Mouse (Mus musculus): ENCODE measurements around the gene Epn2. TPM values are rescaled to one million over a fixed set of nuclear protein-coding genes. Genes with fewer than 3 reads are reported as not detected.

Epn2 gene
- polyA plus RNA-seq, 1 experiment from 2014 or later, result 41.0 TPM

DNA sequence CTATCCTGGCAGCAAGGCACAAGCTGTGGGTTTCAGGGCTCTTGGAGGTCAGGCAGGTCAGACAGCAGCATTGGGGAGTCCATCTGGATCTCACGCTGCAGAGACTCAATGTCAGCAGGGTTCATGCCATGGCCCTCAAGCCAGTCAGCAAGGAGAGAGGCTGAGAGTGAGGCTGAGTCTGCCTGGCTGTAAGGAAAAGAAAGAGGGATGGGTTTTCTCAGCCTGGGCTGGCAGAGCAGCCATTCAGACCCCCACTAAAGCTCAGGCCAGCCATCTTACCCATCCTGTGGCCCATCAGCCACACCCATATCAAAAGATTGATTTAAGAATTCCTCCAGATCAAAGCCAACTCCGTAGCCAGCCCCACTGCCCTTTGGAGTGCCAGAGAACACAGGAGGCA, 90.4 kb downstream of the Epn2 start:
- no peak for DNase-seq (ENCODE audit: low spot score)

DNA sequence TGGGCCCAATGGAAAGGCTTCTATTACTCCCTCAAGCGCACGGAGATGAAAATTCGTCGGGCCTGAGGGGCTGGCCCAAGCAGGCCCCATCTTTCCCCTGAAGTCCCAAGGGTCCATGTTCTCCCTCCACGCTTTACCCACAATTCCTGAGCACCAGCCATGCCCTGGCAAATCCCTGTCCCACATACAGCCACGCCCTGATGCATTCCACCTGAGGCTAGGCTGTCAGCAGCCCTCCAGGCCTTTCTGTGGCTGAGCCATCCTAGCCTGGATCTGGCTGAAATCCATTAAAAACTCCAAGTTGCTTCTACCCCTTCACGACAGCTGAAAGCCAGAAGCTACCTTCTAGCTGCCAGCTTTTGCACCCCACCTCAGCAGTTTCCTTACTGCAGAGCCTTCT, 91.6 kb downstream of the Epn2 start:
- Histone ChIP-seq H3K4me1 (ENCODE audit: insufficient read depth, low read depth, low read length) (peaks cover 5% of the 10 kb centered on the region; the same call in 1 of the 2 replicates), H3K4me2 (replicated peaks; ENCODE audit: low read depth, low read length) (peak overlapping the region; percentile 45), H3K27me3 (replicated peaks; ENCODE audit: insufficient read depth, low read length) (no peaks in the 10 kb centered on the region), H3K36me3 (ENCODE audit: insufficient read depth, low read length) (peaks cover 26% of the 10 kb centered on the region; the same call in 1 of the 2 replicates), H3K9me3 (ENCODE audit: low read length) (no peaks in the 10 kb centered on the region), H3K27ac (ENCODE audit: low read length) (peak overlapping the region; percentile 32; the same call in 1 of the 2 replicates), H3K4me3 (ENCODE audit: low read depth, low read length) (0 out of 2 replicates have a peak overlapping the region, but pooled peaks have one; percentile 37), H3K9ac (replicated peaks; ENCODE audit: low read depth) (no peak overlapping the region)
- 80% methylated on average over 7 of the region's 7 CpGs for WGBS
- DNase-seq (ENCODE audit: low spot score) (no peak), ATAC-seq (no peak)
- TF ChIP-seq CTCF (IDR thresholded peaks at IDR 0.05), result no peak
- no peak for TF ChIP-seq EP300 (IDR thresholded peaks at IDR 0.05)

More for the DNA sequence above, 90.4 kb downstream of the Epn2 start:
- TF ChIP-seq CTCF (IDR thresholded peaks at IDR 0.05) (no peak), EP300 (IDR thresholded peaks at IDR 0.05) (no peak)
- no peaks in the 10 kb centered on the region for H3K27me3 ChIP-seq (replicated peaks; ENCODE audit: insufficient read depth, low read length)
- no peak overlapping the region for H3K4me2 ChIP-seq (replicated peaks; ENCODE audit: low read depth, low read length)
- no peak overlapping the region for H3K9ac ChIP-seq (replicated peaks; ENCODE audit: low read depth)
- H3K27ac ChIP-seq (ENCODE audit: low read length), result no peak overlapping the region
- H3K4me3 ChIP-seq (ENCODE audit: low read depth, low read length), result no peak overlapping the region
- H3K9me3 ChIP-seq (ENCODE audit: low read length), result no peaks in the 10 kb centered on the region
- peaks cover 10% of the 10 kb centered on the region; the same call in 1 of the 2 replicates for H3K4me1 ChIP-seq (ENCODE audit: insufficient read depth, low read depth, low read length)
- no peak for ATAC-seq
- peaks cover 26% of the 10 kb centered on the region; the same call in 1 of the 2 replicates for H3K36me3 ChIP-seq (ENCODE audit: insufficient read depth, low read length)
- 82% methylated on average over 2 of the region's 2 CpGs for WGBS

DNA sequence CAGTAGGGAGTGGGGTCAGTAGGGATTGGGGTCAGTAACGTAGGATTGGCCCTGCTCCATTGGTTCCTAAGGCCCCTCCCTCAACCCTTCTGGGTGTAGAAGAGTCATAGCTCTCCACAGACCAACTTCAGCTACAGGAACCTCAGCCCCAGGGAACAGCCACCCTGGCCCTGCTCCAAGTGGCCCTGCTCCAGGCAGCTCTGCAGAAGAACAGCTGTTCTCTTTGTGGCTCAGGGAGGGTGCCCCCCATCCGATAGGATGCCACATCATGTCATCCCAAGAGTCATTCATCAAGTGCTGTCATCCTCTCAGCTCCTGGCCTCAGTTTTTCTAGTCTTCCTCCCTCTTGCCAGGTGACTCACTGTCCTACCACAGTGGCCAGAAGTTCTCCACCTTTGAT, 92.1 kb downstream of the Epn2 start:
- 28% methylated on average over 2 of the region's 2 CpGs for WGBS
- DNase-seq (ENCODE audit: low spot score), result peak; percentile 81
- Histone ChIP-seq H3K4me1 (ENCODE audit: insufficient read depth, low read depth, low read length) (no peaks in the 10 kb centered on the region), H3K27me3 (replicated peaks; ENCODE audit: insufficient read depth, low read length) (no peaks in the 10 kb centered on the region), H3K9me3 (ENCODE audit: low read length) (no peaks in the 10 kb centered on the region), H3K4me3 (ENCODE audit: low read depth, low read length) (peak overlapping the region; percentile 37), H3K36me3 (ENCODE audit: insufficient read depth, low read length) (peaks cover 26% of the 10 kb centered on the region; the same call in 1 of the 2 replicates), H3K27ac (ENCODE audit: low read length) (peak overlapping the region; percentile 83), H3K9ac (replicated peaks; ENCODE audit: low read depth) (0 out of 2 replicates have a peak overlapping the region, but pooled peaks have one; percentile 5), H3K4me2 (replicated peaks; ENCODE audit: low read depth, low read length) (peak overlapping the region; percentile 45)
- TF ChIP-seq EP300 (IDR thresholded peaks at IDR 0.05), result no peak
- no peak for TF ChIP-seq CTCF (IDR thresholded peaks at IDR 0.05)
- ATAC-seq, result peak; percentile 46

DNA sequence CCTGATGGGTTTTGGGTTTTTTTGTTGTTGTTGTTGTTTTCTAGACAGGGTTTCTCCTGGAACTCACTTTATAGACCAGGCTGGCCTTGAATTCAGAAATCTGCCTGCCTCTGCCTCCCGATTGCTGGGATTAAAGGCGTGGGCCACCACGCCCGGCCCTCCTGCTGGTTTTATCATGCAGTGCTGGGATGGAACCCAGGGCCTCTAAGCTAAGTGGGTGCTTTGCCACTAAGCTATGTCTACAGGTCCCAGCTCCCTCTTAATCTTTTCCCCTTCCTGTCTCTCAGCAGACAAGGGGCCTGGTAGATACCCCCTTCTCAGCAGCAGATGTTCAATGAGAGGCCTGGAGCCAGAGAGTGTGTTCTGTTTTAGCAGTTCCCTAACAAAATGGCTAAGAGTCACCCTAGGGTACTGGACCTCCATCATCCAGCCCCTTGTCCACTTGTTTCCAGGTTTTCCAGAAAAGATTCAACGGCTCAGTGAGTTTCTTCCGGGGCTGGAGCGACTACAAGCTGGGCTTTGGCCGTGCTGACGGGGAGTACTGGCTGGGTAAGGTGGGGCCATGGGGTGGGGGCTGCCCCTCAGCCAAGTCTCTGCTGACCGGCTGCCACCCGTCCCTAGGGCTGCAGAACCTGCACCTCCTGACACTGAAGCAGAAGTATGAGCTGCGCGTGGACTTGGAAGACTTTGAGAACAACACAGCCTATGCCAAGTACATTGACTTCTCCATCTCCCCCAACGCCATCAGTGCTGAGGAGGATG, 92.8 kb downstream of the Epn2 start:
- Histone ChIP-seq H3K4me3 (ENCODE audit: low read depth, low read length) (peak overlapping the region; percentile 37), H3K27ac (ENCODE audit: low read length) (peak overlapping the region; percentile 83), H3K9ac (replicated peaks; ENCODE audit: low read depth) (peak overlapping the region; percentile 23), H3K4me2 (replicated peaks; ENCODE audit: low read depth, low read length) (peak overlapping the region; percentile 45), H3K36me3 (ENCODE audit: insufficient read depth, low read length) (peaks cover 26% of the 10 kb centered on the region; the same call in 1 of the 2 replicates), H3K27me3 (replicated peaks; ENCODE audit: insufficient read depth, low read length) (no peaks in the 10 kb centered on the region), H3K9me3 (ENCODE audit: low read length) (no peaks in the 10 kb centered on the region), H3K4me1 (ENCODE audit: insufficient read depth, low read depth, low read length) (no peaks in the 10 kb centered on the region)
- no peak for DNase-seq (ENCODE audit: low spot score)
- ATAC-seq, result 0 out of 2 replicates have a peak, but pooled peaks have one; percentile 4
- TF ChIP-seq EP300 (IDR thresholded peaks at IDR 0.05) (no peak), CTCF (IDR thresholded peaks at IDR 0.05) (no peak)
- 74% methylated on average over 14 of the region's 14 CpGs for WGBS

DNA sequence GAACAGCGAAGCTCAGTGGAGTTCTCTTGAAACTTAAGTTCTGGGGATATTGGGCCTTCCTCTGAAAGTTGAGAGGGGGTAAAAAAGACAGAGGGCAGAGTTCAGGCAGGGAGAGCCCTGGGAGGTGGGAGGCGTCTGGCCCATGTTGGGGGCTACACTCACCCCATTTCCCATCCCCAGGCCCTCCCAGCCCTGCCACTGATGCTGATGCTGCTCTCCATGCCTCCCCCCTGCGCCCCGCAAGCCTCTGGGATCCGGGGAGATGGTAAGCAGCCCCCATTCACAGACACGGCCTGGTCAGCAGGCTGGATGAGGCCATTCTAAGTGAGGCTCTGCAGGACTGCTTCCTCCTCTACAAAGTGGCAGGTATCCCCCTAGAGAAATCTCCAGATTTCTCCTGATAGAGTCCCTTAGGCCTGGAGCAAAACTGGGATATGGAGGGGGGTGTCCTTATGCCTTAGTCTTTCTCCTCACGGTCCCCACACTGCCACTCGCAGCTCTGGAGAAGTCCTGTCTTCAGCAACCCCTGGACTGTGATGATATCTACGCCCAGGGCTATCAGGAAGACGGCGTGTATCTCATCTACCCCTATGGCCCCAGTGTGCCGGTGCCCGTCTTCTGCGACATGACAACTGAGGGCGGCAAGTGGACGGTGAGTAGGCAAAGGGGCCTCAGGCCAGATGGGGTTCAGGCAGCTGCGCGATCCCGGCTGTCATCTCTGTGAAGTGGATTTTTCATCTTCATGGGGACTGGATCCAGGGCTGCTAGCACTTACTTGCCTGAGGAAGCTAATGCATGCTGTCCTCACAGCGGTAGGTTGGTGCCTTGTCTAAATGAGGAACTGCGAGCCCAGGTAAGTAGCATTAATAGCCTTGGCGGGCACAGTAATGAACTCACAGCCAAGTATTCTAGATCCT, 93.7 kb downstream of the Epn2 start:
- Histone ChIP-seq H3K4me3 (ENCODE audit: low read depth, low read length) (peak overlapping the region; percentile 37), H3K4me1 (ENCODE audit: insufficient read depth, low read depth, low read length) (no peaks in the 10 kb centered on the region), H3K27ac (ENCODE audit: low read length) (peak overlapping the region; percentile 83), H3K9ac (replicated peaks; ENCODE audit: low read depth) (peak overlapping the region; percentile 47), H3K4me2 (replicated peaks; ENCODE audit: low read depth, low read length) (peak overlapping the region; percentile 45), H3K9me3 (ENCODE audit: low read length) (no peaks in the 10 kb centered on the region), H3K36me3 (ENCODE audit: insufficient read depth, low read length) (peaks cover 21% of the 10 kb centered on the region; the same call in 1 of the 2 replicates), H3K27me3 (replicated peaks; ENCODE audit: insufficient read depth, low read length) (no peaks in the 10 kb centered on the region)
- DNase-seq (ENCODE audit: low spot score), result no peak
- 60% methylated on average over 22 of the region's 22 CpGs for WGBS
- no peak for ATAC-seq
- TF ChIP-seq EP300 (IDR thresholded peaks at IDR 0.05) (no peak), CTCF (IDR thresholded peaks at IDR 0.05) (no peak)

Data from lung, postnatal 0 days (tissue).